Mouse (Mus musculus): ENCODE data around the gene Gm28635.

Gm28635 gene

DNA sequence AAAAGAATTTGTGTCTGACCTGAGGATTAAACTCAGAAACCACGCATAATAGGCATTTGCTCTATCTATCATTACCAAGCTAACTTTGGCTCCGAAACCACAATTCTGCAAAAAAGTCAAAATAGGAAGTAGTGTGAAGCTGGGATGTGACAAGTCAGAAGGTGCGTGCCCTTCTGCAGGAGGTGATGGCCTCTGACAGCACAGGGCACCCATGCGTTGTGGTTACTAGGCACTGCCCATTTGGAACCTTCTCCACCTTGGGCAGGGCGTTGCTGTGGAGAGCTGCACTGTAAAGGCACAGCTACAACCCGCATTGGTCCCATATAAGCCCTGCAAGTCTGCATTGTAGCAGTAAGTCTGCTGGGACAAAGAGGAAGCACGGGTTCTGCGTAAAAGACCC lies 85.0 kb downstream of the Gm28635 start:
- no peak for DNase-seq (ENCODE audit: extremely low spot score)

DNA sequence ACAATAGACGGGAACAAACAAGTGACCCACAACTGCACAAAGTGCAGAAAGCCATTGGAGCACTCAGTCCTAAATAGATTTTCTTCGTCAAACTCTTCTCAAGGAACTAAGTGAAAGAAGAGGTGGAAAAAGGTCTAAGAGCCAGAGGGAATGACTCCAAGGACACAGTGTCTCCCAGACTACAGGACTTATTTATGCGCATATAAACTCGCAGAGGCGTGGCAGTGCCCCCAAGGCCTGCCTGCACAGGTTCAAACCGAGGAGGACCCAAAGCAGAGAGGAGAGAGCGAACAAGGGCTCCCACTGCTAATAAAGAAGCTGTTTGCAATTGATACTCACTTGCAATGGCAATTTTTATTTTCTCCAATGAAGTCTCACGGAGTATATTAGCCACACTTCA lies 92.1 kb downstream of the Gm28635 start:
- no peak for DNase-seq (ENCODE audit: extremely low spot score)

DNA sequence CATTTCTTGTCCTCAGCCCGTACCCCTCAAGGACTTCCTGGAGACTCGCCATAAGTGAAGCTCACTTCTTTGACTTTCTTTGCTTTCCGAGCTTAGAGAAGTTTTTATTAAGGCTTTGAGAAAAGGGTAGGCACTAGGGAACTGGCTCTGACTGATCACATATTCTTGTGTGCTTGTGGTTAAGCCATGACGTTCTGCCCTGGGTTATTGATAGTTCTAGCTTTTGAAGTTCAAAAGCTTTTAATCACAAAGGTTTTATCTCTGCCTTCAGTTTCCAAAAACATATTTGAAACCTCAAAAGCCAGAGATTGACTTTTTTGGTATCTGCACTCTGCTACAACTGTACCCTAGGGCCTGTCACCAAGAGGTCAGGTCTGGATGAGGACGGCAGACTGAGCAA lies 95.6 kb downstream of the Gm28635 start:
- DNase-seq (ENCODE audit: extremely low spot score), result no peak

DNA sequence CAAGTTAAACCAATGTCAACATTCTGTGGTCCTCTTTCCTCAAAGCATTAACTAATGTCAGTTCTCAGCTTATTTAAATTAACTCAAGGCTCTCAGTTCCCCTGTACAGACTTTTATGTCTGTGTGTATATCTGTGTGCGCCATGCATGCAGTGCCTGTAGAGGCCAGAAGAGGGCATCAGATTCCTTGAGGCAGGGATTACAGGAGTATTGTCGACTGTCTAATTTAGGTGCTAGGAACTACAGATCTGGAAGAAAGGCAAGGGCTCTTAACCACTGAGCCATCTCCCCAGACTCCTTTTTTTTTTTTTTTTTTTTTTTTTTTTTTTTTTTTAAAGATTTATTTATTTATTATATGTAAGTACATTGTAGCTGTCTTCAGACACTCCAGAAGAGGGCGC lies 96.6 kb downstream of the Gm28635 start:
- no peak for DNase-seq (ENCODE audit: extremely low spot score)

DNA sequence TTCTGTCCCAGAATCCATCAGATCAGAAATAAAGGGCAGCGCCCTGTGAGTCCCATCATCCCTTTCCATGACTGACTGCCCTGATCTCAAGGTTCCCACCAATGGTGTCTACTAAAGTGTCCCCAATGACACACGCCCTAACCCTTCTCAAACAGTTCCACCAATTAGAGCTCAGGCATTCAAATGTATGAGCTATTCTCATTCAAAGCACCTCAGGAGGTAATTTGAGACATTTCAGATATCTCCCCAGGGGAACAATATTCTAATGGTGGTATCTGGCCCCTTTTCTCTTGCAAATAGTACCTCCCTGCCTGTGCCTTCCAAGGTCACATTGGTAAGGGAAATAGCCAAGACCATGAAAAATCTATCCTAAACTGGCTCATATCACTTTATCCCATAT lies 98.5 kb downstream of the Gm28635 start:
- DNase-seq (ENCODE audit: extremely low spot score), result no peak

DNA sequence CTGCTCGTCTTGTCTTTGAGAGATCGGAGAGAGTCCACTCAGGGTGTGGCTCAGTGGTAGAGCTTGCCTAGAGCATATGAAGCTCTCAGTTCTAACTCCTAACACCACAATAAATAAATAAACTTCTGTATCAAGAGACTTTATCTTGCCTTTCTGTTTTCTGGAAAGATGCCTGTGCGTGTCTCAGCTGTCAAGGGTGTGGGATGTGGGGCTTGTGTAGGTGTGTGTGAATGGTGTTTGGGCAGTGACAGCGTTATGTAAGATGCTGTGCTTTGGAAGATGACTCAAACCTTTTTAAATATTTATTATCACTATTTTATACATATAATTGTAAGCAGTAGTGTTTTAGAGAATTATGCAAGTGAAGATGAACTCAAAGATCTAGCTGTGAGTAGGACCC lies 103.7 kb downstream of the Gm28635 start:
- DNase-seq (ENCODE audit: extremely low spot score), result no peak

DNA sequence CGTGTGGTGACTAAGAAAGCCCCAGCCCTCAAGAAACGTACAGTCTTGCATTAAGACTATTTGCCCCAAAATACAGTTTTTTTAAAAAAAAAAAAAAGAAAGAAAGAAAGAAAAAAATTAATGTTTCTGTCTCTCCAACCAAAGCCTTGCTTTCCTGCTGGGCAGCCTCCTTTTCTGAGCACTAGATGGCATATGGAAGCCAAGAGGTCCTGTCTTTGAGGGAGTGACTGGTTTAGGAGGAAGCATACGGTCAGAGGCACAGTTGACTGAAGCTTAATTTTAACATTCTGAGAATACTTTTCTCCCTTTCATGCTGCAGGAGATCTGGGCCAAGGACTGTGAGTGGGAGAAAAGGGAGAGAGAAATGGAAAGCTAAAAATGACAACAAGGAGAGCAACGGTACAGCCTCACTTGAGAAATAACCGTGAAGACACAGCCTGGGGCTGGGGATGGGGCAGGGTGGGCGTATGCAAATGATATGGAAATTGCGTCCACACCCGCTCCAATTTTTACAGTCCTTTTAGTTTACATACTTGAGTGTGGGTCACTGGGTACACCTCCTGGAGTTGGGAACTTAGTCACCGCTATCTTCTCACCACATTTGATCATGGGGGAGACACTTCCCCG lies 120.8 kb downstream of the Gm28635 start:
- DNase-seq (ENCODE audit: extremely low spot score), result peak; percentile 20

Data from embryo, embryonic 9.5 days (tissue).